Mouse (Mus musculus) cerebellum, postnatal 25 days (tissue): ENCODE data around the gene Olfr777.
"Not testable (repeated sequence)": the region's sequence is repeated elsewhere in the genome, so short reads cannot be mapped to it uniquely, and the experiment has no call there.

Experiments
- DNase-seq, 2 experiments: peaks; one replicate each; pipeline ENCODE4 v3.0.0; 2021; ENCODE audit warnings: mixed read lengths in 2 of 2

The Olfr777 gene

GRCm38 (mm10) chr10:129271081-129271535, at the start of gene Olfr777:
TSS of gene Olfr777 (minus strand) at chr10:129271485.
- DNase-seq = no peak

GRCm38 (mm10) chr10:129317817-129318216, 46.5 kb upstream of the Olfr777 start, which contains the start of gene Olfr780:
TSS of gene Olfr780 (plus strand) at chr10:129318117.
- DNase-seq = no peak

GRCm38 (mm10) chr10:129313521-129313920, 42.2 kb upstream of the Olfr777 start:
- DNase-seq = not testable (repeated sequence)

- not testable (repeated sequence) for DNase-seq
Observed at GRCm38 (mm10) chr10:129312973-129313372, 41.7 kb upstream of the Olfr777 start.

- no peak for DNase-seq
Observed at GRCm38 (mm10) chr10:129258827-129259226, 12.5 kb downstream of the Olfr777 start, which contains the start of gene Olfr776. TSS of gene Olfr776 (plus strand) at chr10:129259127.

- no peak for DNase-seq
Observed at GRCm38 (mm10) chr10:129248112-129248511, 23.2 kb downstream of the Olfr777 start, which contains the start of gene Olfr775. TSS of gene Olfr775 (plus strand) at chr10:129248412.

- no peak for DNase-seq
Observed at GRCm38 (mm10) chr10:129235904-129236303, 35.4 kb downstream of the Olfr777 start, which contains the start of gene Olfr774. TSS of gene Olfr774 (plus strand) at chr10:129236204.

GRCm38 (mm10) chr10:129230737-129231136, 40.5 kb downstream of the Olfr777 start:
- DNase-seq = no peak
